Mouse (Mus musculus) embryonic facial prominence, embryonic 15.5 days (tissue): Measurements from ENCODE around the gene Pacs1. TPM values are rescaled to one million over a fixed set of nuclear protein-coding genes. Genes with fewer than 3 reads are reported as not detected.
A peak's percentile ranks its signal among the peaks of the same experiment; 100 is the strongest.

Experiments used
- ATAC-seq: fragments of 200-750 bp; cut with Nextera tagmentation; 2 replicates; pipeline ENCODE4 v1.8.0; 2017; ENCODE audit warnings: low read depth, moderate TSS enrichment; ENCODE audit not compliant: insufficient number of reproducible peaks, low FRiP score, low TSS enrichment
- H3K27ac ChIP-seq: fragments of 300-500 bp; sonication (generic); replicated peaks from 2 replicates; pipeline ENCODE4 v1.5.1; 2015; ENCODE audit warnings: mild to moderate bottlenecking, inconsistent platforms
- H3K27me3 ChIP-seq: fragments of 300-500 bp; sonication (generic); 2 replicates; pipeline ENCODE4 v1.6.1; 2015; ENCODE audit warnings: inconsistent platforms
- H3K36me3 ChIP-seq: fragments of 300-500 bp; sonication (generic); 2 replicates; pipeline ENCODE4 v1.6.1; 2015; ENCODE audit warnings: mild to moderate bottlenecking, inconsistent platforms
- H3K4me1 ChIP-seq: fragments of 300-500 bp; sonication (generic); 2 replicates; pipeline ENCODE4 v1.6.1; 2015; ENCODE audit warnings: inconsistent platforms
- H3K4me2 ChIP-seq: fragments of 300-500 bp; sonication (generic); replicated peaks from 2 replicates; pipeline ENCODE4 v1.6.1; 2015; ENCODE audit warnings: mild to moderate bottlenecking, inconsistent platforms
- H3K4me3 ChIP-seq: fragments of 300-500 bp; sonication (generic); replicated peaks from 2 replicates; pipeline ENCODE4 v1.5.1; 2015; ENCODE audit warnings: mild to moderate bottlenecking, inconsistent platforms
- H3K9ac ChIP-seq: fragments of 300-500 bp; sonication (generic); 2 replicates; pipeline ENCODE4 v1.6.1; 2015; ENCODE audit warnings: inconsistent platforms
- H3K9me3 ChIP-seq: fragments of 300-500 bp; sonication (generic); replicated peaks from 2 replicates; pipeline ENCODE4 v1.6.1; 2016; ENCODE audit warnings: inconsistent platforms
- WGBS: fragments of 180-500 bp; shearing (Covaris S2); methylation state at CpG from one replicate; pipeline ENCODE4 v1.1.7; 2015; 5-methylcytosine and 5-hydroxymethylcytosine counted together
- polyA plus RNA-seq: library from polyadenylated mRNA; unstranded; fragments of >200 nt; fragmentation: Nextera tagmentation; extraction: Ambion mirVana; gene quantifications from 2 replicates; pipeline ENCODE4 v1.2.1, GENCODE M21; 2015

The Pacs1 gene
- polyA plus RNA-seq, 1 experiment from 2014 or later: 30.6 TPM

DNA sequence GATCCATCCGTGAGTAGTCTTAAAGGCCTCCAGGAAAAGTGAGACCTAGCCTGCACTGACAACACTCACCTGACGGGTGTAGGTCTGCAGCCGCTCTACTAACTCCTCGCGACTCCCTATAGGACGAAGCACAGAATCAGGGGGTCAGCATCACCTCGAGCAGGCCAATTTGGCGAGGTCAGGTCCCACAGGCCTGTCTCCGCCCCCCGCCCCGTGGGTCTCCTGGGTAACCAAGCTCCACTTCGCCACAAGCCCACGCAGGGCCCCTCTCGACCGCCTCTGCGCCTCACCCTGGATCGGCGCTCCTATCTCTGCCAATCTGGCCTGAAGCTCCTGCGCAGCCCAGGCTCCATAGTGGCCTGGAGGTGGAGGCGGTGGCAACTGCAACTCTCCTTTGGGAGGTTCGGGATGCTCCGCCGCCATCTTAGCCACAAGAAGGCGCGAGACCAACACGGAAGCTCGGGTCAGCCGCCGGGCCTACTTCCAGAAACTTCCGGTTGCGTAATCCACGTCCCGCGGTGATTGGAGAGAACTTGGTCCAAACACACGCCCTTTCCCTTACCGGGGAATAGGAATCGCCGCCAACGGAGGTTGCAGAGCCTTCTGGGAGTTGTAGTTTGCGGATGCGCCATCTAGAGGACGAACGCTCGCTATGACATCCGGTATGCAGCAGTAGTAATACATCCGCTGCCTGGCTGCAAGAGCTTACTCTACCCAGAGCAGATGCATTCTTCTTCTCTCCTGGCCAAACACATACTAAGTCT is 22.2 kb upstream of the Pacs1 start, which contains the start of gene Sf3b2:
TSS of gene Sf3b2 (minus strand) at position 484 of the 764 bp plus-strand sequence.
- WGBS: under 1% methylated on average over 46 of the region's 46 CpGs
- Histone ChIP-seq H3K27me3 (no peaks in the 10 kb centered on the region), H3K4me1 (peaks cover 41% of the 10 kb centered on the region), H3K27ac (peak within 1 kb of the TSS; percentile 90), H3K9ac (peak within 1 kb of the TSS; percentile 81), H3K9me3 (no peaks in the 10 kb centered on the region), H3K4me2 (peak within 1 kb of the TSS; percentile 72), H3K36me3 (peaks cover 28% of the 10 kb centered on the region), H3K4me3 (peak within 1 kb of the TSS; percentile 97)
- peak; percentile 96 for ATAC-seq

DNA sequence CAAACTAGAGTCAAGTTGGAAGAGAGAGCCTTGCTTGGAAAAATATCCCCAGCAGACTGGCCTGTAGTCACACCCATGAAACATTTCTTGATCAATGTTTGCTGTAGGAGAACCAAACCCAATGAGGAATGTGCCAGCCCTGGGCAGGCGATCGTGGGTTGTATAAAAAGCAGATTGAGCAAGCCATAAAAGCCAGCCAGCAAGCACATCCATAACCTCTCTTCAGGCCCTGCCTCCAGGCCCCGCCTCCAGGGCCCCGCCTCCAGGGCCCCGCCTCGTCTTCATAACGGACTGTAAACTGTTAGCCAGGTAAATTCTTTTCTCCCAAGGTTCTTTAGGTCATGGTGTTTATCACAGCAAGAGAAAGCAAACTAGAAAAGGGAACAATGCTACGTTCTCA is 5.5 kb upstream of the Pacs1 start:
- Histone ChIP-seq H3K36me3 (peaks cover 87% of the 10 kb centered on the region), H3K4me1 (peaks cover 9% of the 10 kb centered on the region), H3K9ac (no peak overlapping the region), H3K4me2 (no peak overlapping the region), H3K27me3 (no peaks in the 10 kb centered on the region), H3K9me3 (no peaks in the 10 kb centered on the region), H3K27ac (no peak overlapping the region), H3K4me3 (no peak overlapping the region)
- no peak for ATAC-seq
- 79% methylated on average over 8 of the region's 8 CpGs for WGBS

DNA sequence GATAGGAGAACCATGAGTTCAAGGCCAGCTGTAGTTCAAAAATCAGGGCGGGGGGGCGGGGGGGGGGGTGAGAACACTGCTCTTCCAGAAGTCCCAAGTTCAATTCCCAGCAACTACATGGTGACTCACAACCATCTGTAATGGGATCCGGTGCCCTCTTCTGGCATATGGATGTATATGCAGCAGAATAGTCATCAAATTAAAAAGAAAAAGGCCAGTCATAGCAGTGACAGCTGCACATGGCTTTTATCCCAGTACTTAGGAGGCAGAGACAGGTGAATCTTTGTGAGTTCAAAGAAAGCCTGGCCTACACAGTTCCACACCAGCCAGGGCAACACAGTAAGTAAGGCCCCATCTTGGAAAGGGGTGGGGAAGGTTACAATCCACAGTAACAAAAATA is 4.2 kb upstream of the Pacs1 start:
- peaks cover 11% of the 10 kb centered on the region for H3K4me1 ChIP-seq
- no peak overlapping the region for H3K27ac ChIP-seq
- peaks cover 75% of the 10 kb centered on the region for H3K36me3 ChIP-seq
- no peaks in the 10 kb centered on the region for H3K9me3 ChIP-seq
- 84% methylated on average over 3 of the region's 3 CpGs for WGBS
- H3K4me3 ChIP-seq: no peak overlapping the region
- no peak overlapping the region for H3K9ac ChIP-seq
- no peak overlapping the region for H3K4me2 ChIP-seq
- H3K27me3 ChIP-seq: no peaks in the 10 kb centered on the region
- no peak for ATAC-seq

DNA sequence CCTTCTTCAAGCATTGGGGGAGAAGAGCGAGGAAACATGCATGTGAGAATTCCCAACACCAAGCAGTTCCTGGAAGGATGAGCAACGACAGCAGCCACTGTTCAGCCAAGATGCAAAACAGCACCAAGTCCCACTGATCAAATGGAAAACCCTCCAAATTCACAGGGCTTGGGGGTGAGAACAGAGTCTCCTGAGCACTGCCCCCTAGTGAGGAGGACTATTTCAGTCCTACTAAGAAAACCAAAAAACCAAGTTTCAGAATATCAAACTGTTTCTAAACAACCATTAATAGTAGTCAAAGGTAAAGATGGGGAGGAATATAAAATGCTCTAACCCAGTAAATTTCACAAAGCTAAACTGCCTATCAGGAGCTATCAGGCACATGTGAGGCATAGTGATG is 3.6 kb upstream of the Pacs1 start:
- Histone ChIP-seq H3K4me3 (no peak overlapping the region), H3K9me3 (no peaks in the 10 kb centered on the region), H3K36me3 (peaks cover 69% of the 10 kb centered on the region), H3K9ac (no peak overlapping the region), H3K27ac (no peak overlapping the region), H3K4me1 (peaks cover 17% of the 10 kb centered on the region), H3K27me3 (no peaks in the 10 kb centered on the region), H3K4me2 (no peak overlapping the region)
- ATAC-seq: no peak
- WGBS: 89% methylated on average over 2 of the region's 2 CpGs

DNA sequence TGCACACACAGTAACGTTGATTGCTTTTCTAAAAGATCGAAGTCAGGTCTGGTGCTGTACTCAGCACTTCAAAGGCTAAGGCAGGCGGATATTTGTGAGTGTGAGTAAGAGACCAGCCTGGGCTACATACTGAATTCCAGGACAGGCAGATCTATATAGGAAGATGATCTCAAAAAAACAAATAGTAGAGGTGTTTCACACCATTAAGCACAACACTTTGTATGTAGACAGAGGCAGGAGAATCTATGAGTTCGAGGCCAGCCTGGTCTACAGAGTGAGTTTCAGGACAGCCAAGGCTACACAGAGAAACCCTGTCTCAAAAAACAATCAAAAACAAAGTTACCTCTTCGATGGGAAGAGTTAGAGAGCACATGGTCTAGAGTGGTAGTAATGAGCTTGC is 2.8 kb upstream of the Pacs1 start:
- Histone ChIP-seq H3K9me3 (no peaks in the 10 kb centered on the region), H3K36me3 (peaks cover 61% of the 10 kb centered on the region), H3K4me3 (no peak overlapping the region), H3K4me2 (no peak overlapping the region), H3K27ac (no peak overlapping the region), H3K4me1 (peaks cover 21% of the 10 kb centered on the region), H3K27me3 (no peaks in the 10 kb centered on the region), H3K9ac (no peak overlapping the region)
- ATAC-seq: no peak
- 88% methylated on average over 5 of the region's 5 CpGs for WGBS

DNA sequence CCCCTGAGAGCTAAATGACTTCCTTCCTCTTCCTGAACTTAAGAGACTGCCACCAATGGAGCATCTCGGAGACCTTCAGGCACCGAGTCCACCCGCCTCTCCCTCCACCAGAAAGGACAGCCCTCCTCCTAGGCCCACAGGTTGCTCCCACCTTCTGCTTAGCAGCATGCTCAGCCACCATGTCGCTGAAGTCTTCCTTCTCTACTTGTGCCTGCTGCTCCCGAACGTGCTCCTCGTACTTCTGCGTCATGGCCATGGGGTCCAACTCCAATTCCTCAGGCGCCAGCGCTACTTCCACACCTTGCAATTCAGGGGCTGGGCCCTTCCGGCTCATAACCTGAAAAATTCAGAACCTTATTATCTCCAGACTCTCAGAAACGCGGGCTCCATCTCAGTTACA is 1.7 kb upstream of the Pacs1 start:
- H3K36me3 ChIP-seq: peaks cover 56% of the 10 kb centered on the region
- peaks cover 30% of the 10 kb centered on the region for H3K4me1 ChIP-seq
- no peak overlapping the region for H3K4me3 ChIP-seq
- no peak overlapping the region for H3K4me2 ChIP-seq
- H3K27me3 ChIP-seq: no peaks in the 10 kb centered on the region
- peak overlapping the region; percentile 94; the same call in 1 of the 2 replicates for H3K27ac ChIP-seq
- WGBS: 87% methylated on average over 13 of the region's 13 CpGs
- H3K9me3 ChIP-seq: no peaks in the 10 kb centered on the region
- H3K9ac ChIP-seq: no peak overlapping the region
- no peak for ATAC-seq

DNA sequence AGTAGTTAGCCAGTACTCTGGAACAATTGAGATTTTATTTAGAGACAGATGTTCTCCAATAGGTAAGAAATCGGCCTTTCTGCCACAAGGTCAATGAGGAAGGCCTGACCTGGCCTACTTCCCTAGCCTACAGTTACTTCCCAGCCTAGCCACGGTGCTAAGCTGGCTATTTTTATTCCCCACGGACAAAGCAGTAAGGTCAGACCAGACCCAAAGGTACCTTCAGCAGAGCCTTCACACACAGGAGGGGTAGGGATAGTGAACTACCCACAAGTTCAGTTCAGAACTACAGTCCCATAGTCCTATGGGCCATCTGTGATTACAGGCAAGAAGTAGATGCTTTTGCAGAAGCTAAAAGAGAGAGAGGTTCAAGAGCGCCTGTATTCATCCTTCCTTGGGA is 997 bp upstream of the Pacs1 start:
- H3K9ac ChIP-seq: peak overlapping the region; percentile 1; the same call in 1 of the 2 replicates
- H3K4me3 ChIP-seq: peak overlapping the region; percentile 93; the same call in 1 of the 2 replicates

DNA sequence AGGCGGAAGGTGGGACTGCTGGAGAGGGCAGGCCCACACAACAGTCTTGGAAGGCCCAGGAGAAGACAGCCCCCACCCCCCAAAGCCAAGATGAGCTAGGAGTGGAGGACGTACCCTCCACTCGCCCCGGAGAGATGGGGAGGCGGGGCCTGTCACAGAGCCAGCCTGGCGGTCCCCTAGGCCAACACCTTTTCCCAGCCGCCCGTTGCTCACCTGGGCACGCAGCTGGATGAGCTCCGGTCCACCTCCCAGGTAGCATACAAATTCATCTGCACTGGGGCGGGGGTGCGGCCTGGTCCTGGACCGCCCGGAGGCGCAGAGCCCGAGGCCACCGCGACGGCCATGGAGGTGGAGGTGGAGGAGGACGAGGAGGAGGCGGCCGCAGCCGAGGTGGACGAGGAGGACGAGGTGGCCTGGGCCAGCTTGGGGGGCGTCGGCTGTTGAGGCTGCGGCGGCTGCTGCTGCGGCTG is 558 bp downstream of the Pacs1 start:
- peaks cover 33% of the 10 kb centered on the region for H3K36me3 ChIP-seq
- WGBS: under 1% methylated on average over 28 of the region's 30 CpGs
- ATAC-seq: peak; percentile 31; the same call in 1 of the 2 replicates
- peak overlapping the region; percentile 80 for H3K4me2 ChIP-seq
- H3K4me1 ChIP-seq: peaks cover 36% of the 10 kb centered on the region
- H3K9me3 ChIP-seq: no peaks in the 10 kb centered on the region
- H3K4me3 ChIP-seq: peak overlapping the region; percentile 93
- peak overlapping the region; percentile 94 for H3K27ac ChIP-seq
- H3K9ac ChIP-seq: peak overlapping the region; percentile 87
- H3K27me3 ChIP-seq: no peaks in the 10 kb centered on the region

More for the DNA sequence above, 997 bp upstream of the Pacs1 start:
- ATAC-seq: no peak
- 61% methylated on average over 4 of the region's 4 CpGs for WGBS
- no peaks in the 10 kb centered on the region for H3K9me3 ChIP-seq
- H3K4me1 ChIP-seq: peaks cover 31% of the 10 kb centered on the region
- no peaks in the 10 kb centered on the region for H3K27me3 ChIP-seq
- peak overlapping the region; percentile 80; the same call in 1 of the 2 replicates for H3K4me2 ChIP-seq
- H3K27ac ChIP-seq: peak overlapping the region; percentile 94
- peaks cover 48% of the 10 kb centered on the region for H3K36me3 ChIP-seq

DNA sequence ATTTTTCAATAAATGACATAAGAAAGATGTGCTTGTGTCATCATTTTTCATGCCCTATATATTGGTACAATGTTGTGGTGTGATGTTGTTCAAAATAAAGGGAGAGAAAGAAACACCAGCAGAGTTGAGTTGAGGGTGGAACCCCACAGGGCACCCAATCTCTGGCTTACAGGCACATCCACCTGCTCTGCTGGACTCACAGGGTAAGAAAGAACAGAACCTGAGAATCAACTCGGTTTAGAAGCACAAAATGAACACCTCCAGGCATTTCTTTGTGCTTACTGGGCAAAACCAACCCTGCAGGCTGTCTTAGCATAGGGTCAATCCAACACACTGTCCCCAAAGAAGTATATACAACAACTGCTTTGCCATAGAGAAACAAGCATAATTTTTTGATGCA is 1.5 kb downstream of the Pacs1 start:
- no peaks in the 10 kb centered on the region for H3K27me3 ChIP-seq
- H3K36me3 ChIP-seq: peaks cover 26% of the 10 kb centered on the region
- peaks cover 36% of the 10 kb centered on the region for H3K4me1 ChIP-seq
- peak overlapping the region; percentile 80 for H3K4me2 ChIP-seq
- no peak for ATAC-seq
- H3K4me3 ChIP-seq: peak overlapping the region; percentile 93
- no peaks in the 10 kb centered on the region for H3K9me3 ChIP-seq
- WGBS: 22% methylated on average over 1 of the region's 1 CpGs
- no peak overlapping the region for H3K9ac ChIP-seq
- H3K27ac ChIP-seq: no peak overlapping the region

DNA sequence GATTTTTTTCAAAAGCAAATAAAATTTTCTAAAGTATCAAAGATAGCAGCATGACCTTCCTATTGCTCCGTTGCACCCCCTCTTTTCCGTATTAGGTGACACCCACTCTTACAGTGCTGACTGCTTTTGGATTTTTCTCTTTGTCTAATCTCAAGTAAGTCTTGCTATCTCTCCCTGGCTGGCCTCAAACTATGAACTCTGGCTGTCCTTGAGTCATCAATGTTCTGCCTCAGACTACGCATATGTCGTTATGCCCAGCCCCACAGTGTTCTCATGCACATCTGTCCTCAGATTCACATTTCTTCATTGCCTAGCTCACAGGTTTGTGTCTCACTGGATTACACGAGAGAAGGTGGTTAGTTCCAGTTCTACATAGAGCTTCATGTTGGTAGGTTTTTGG is 3.5 kb downstream of the Pacs1 start:
- WGBS: 82% methylated on average over 5 of the region's 5 CpGs
- H3K4me1 ChIP-seq: peaks cover 36% of the 10 kb centered on the region

DNA sequence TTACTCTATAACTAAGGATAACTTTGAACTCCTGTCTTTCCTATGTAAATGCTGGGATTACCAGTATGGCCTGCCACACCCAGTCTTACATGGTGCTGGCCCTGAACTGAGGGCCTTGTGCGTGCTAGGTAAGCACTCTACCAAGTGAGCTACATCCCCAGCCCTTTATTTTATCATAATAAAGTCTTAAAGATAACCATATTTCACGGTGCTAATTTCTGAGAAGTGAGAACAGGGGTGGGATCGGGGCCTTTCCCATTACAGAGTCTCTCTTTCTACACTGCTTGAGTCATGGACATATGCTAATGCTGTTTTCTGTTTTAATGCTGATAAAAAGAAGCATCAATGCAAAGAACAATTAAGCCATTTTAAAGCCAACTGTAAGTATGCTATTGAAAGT is 4.0 kb downstream of the Pacs1 start:
- Histone ChIP-seq H3K27ac (no peak overlapping the region), H3K36me3 (peaks cover under 1% of the 10 kb centered on the region; the same call in 1 of the 2 replicates), H3K4me2 (no peak overlapping the region), H3K4me3 (no peak overlapping the region), H3K9ac (no peak overlapping the region), H3K9me3 (no peaks in the 10 kb centered on the region), H3K27me3 (no peaks in the 10 kb centered on the region), H3K4me1 (peaks cover 31% of the 10 kb centered on the region)
- 90% methylated on average over 3 of the region's 3 CpGs for WGBS
- no peak for ATAC-seq

More for the DNA sequence above, 3.5 kb downstream of the Pacs1 start:
- Histone ChIP-seq H3K9ac (no peak overlapping the region), H3K9me3 (no peaks in the 10 kb centered on the region), H3K36me3 (peaks cover 6% of the 10 kb centered on the region), H3K27me3 (no peaks in the 10 kb centered on the region), H3K4me3 (no peak overlapping the region), H3K27ac (no peak overlapping the region), H3K4me2 (no peak overlapping the region)
- no peak for ATAC-seq
